Mouse (Mus musculus) CD4-positive, CD25-positive, alpha-beta regulatory T cell, adult 2 months (primary cell): ENCODE results near the gene Chrng.

Experiments
- DNase-seq: peaks from one replicate; pipeline ENCODE4 v3.0.0-alpha.2; 2012; ENCODE audit warnings: low read depth, low spot score

Chrng gene

DNA sequence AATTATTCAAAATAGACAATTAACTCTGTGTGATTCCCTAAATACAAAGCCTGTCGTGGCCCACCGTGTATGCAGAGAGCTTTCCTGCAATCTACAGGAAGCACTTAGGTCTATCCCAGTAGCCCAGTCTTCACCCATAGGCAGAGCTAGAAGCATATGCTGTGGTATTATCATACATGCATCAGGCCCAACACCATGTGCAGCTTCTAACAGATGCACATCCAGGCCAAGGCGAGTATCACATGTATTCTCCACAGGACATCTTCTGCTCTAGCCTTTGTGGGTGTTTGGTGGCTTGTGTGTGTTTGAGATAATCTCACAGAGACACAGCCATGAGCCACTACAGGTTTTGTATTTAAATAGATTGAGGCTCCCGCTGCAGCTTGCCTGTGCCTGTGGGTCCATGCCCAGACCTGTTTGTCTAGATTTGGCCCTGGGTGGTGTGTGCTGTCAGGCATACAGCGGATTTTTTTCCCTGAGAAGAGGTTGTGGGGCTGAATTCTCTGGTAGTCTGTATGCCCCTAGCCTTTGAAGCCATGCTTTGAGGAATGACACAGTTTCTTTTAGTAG is 47.7 kb downstream of the Chrng start:
- no peak for DNase-seq

DNA sequence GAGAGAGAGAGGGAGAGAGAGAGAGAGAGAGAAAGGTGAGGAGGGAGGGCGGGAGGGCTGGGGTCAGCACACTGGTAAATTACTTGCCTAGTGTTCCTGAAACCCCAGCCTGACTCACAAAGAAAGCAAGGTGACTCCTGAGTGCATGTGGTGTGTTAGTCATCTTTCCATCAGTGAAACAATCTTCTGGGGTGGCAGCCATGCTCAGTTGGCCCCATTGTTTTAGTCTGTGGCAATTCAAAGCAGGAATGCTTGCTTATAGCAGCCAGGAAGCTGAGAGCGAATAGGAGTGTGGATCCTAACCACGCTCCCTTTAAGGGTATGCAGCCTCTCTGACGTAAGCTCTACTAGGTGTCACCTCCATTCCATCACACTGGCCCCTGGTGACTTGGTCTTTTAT is 50.7 kb downstream of the Chrng start:
- no peak for DNase-seq

DNA sequence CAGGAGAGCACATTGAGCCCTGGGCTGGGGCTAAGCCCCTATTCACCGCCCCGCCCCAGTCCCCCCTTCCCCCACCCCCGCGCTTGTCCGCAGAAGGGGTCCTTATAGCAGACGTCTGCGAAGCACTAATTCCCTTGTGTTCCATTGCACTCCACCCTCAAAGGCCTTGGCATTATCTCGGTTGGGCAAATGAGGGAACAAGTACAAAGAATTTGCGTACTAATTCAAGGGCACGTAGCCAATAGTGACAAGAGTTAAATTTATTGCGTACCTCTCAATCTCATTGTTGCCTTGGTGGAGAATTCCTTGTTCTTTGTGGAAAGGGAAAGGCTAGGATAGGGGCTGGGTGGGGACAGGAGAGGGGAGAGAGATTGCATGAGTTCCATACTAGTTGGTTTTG is 53.2 kb downstream of the Chrng start:
- no peak for DNase-seq

DNA sequence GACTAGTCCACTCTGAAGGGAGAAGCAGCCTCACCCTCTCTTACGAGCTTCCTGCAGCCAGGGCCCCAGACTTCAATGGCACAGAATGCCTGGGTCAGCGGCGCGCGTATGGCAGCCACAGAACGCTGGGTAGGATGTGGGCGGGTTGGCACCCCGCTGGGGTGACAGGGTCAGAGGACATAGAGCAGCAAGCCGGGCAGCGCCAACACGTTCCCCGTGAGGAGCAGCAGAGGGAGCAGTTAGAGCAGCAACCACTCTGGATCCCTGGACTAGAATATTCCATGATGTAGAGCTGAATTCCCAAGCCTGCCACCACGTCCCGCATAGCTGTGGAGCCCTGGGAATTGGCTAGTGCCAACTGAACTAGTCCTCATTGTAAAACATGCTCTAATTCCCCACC is 54.0 kb downstream of the Chrng start:
- DNase-seq: no peak

DNA sequence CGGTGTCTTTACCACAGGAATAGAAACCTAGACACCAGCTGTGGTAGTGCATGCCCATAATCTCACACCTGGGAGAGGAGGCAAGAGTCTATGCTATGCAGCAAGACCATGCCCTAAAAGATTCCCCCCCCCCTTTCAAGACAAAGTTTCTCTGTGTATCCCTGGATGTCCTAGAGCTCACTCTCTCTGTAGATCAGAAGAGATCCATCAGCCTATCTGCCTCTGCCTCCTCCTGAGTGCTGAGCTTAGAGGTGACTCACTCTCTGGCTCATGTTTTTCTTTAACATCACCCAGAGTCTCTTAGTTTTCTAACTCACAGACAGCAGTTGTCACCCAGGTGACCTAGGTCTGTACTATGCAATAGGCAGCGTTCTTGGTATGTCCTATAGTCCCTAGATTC is 54.9 kb downstream of the Chrng start:
- DNase-seq: no peak
